Mouse (Mus musculus): Measurements from ENCODE around the gene Txnrd2. TPM values are rescaled to one million over a fixed set of nuclear protein-coding genes. Genes with fewer than 3 reads are reported as not detected.

Gene Txnrd2
- polyA plus RNA-seq, 1 experiment from 2014 or later = 26.1 TPM

DNA sequence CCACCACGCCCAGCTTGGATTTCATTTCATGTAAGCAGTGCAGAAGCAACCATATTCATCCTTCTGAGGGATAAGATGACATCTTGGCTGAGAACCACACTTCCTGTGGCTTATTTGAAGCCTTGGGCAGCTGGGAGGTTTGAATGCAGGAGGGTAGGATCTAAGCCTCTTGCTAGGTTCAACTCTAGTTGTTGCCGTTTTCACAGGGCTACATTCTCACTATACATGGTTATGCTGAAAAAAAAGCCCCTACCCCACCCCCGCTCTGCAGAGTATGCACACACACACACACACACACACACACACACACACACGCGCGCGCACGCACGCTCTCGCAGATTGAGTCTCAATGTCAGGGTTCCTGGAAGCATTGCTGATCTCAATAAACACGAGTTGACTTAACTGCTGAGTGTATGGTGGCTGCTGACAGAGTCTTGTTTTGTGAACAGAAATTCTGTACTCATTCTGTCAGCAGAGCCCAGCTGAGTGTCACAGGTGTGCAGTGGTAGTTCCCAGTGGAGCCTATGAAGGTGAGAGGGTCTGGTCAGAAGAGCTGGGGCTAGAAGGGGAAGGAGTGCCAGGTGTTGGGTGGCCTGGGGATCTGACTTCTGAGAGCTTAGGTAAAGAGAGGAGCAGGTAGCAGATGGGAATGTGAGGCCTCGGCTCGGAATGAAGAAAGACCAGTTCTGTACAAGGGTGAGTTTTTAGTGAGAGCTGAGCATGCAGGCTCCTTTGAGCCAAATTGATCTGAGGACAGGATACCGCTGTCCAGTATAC, 77.6 kb downstream of the Txnrd2 start:
- 78% methylated on average over 14 of the region's 14 CpGs for WGBS
- no peak overlapping the region for H3K27ac ChIP-seq
- no peaks in the 10 kb centered on the region for H3K9me3 ChIP-seq
- no peaks in the 10 kb centered on the region for H3K27me3 ChIP-seq (replicated peaks)
- ATAC-seq (ENCODE audit: insufficient read depth, low FRiP score, low read depth) = no peak
- H3K4me2 ChIP-seq = no peak overlapping the region
- H3K4me1 ChIP-seq = peaks cover 11% of the 10 kb centered on the region
- H3K4me3 ChIP-seq (replicated peaks) = no peak overlapping the region
- no peak overlapping the region for H3K9ac ChIP-seq
- H3K36me3 ChIP-seq = peaks cover 10% of the 10 kb centered on the region; the same call in 1 of the 2 replicates

DNA sequence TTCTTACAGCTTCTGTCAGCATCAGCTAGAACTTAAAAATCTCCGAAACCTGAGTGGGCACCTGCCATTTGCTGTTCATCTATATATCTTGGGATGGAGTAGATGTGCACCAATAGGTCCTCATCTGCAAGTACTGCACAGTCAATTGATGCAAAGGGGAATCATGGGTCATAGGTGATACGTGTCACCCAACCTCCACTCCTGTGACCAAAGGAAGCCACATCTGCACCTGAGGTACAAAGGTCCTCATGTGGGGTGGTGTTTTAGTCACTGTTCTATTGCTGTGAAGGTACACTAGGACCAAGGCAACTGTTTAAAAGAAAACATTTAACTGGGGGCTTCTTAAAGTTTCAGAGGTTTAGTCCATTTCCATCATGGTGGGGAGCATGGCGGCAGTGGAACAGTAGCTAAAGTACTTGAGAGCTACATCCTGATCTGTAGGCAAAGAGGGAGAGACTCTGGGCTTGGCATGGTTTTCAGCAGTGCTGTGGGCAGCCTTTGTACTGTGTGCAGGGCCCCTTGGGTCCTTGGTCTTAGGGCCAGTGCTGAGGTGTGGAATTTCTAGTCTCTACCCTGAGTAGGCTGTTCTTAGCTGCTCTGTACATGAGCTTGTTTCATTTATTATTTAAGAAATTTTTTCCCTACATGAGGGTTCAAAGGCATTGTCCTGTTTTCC, 80.5 kb downstream of the Txnrd2 start:
- Histone ChIP-seq H3K4me2 (no peak overlapping the region), H3K27me3 (replicated peaks) (no peaks in the 10 kb centered on the region), H3K36me3 (0 out of 2 replicates have a peak, but pooled peaks cover 2% of the 10 kb centered on the region), H3K9ac (no peak overlapping the region), H3K4me3 (replicated peaks) (no peak overlapping the region), H3K9me3 (no peaks in the 10 kb centered on the region), H3K4me1 (no peaks in the 10 kb centered on the region), H3K27ac (no peak overlapping the region)
- no peak for ATAC-seq (ENCODE audit: insufficient read depth, low FRiP score, low read depth)
- WGBS = 89% methylated on average over 3 of the region's 3 CpGs

DNA sequence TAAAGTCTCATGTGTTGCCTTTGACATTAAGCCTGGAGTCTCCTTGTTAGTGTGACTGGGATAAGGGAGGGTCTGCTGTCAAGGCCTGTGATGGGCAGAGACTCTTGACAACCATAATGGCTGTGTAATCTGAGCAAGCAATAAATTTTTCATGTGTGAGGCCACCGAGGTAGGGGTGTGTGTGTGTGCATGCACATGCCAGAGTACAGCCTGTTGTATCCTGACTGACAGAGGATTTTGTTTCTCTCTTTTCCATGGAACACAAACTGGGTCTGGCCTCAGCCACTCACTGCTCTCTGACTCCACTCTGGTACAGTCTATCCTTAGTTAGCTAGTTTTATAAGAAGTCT, 81.0 kb downstream of the Txnrd2 start:
- Histone ChIP-seq H3K4me3 (replicated peaks) (no peak overlapping the region), H3K36me3 (no peaks in the 10 kb centered on the region), H3K9ac (no peak overlapping the region), H3K27me3 (replicated peaks) (no peaks in the 10 kb centered on the region), H3K4me1 (no peaks in the 10 kb centered on the region), H3K9me3 (no peaks in the 10 kb centered on the region), H3K27ac (no peak overlapping the region), H3K4me2 (no peak overlapping the region)
- no peak for ATAC-seq (ENCODE audit: insufficient read depth, low FRiP score, low read depth)
- 32% methylated on average over 1 of the region's 1 CpGs for WGBS

DNA sequence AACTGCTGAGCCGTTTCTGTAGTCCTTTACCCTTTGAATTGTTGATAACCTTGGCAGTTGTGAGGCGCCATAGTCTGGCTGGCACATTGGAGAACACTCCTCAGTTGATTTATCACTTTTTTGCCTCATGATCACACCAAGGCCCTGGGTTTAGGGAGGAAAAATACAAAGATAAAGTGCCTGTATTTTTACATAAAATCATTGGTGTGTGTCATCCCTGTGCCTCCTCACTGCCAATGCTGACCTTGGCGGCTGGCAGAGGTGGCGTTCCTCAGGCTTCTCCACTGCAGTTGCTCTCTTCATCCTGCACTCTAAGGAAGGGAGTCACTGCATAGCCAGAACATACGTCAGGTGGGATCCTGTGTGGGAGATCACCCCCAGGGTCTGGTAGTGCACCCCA, 85.6 kb downstream of the Txnrd2 start:
- no peak overlapping the region for H3K9ac ChIP-seq
- 80% methylated on average over 5 of the region's 5 CpGs for WGBS
- H3K4me1 ChIP-seq = no peaks in the 10 kb centered on the region
- H3K4me2 ChIP-seq = no peak overlapping the region
- ATAC-seq (ENCODE audit: insufficient read depth, low FRiP score, low read depth) = no peak
- no peaks in the 10 kb centered on the region for H3K36me3 ChIP-seq
- no peak overlapping the region for H3K4me3 ChIP-seq (replicated peaks)
- H3K27ac ChIP-seq = no peak overlapping the region
- H3K9me3 ChIP-seq = no peaks in the 10 kb centered on the region
- no peaks in the 10 kb centered on the region for H3K27me3 ChIP-seq (replicated peaks)

DNA sequence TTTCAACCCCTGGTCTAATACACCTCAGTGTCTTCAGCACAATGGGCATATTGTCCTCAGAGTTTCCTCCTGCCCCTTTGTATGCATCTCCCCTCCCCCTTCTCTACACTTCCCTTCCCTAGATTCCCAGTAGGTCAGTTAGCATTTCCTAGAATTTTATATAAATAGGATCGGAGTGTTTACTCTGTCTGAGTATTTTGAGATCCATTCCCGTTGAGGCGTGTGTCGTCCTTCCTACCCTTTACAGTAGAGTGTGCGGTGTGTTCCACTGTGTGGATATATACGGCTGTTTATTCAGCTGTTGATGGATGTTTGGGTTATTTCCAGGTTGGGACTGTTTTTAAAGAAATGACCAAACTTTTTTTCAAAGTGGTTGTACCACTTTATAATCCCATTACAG, 87.3 kb downstream of the Txnrd2 start:
- no peak overlapping the region for H3K27ac ChIP-seq
- no peak for ATAC-seq (ENCODE audit: insufficient read depth, low FRiP score, low read depth)
- H3K9me3 ChIP-seq = no peaks in the 10 kb centered on the region
- no peak overlapping the region for H3K9ac ChIP-seq
- no peak overlapping the region for H3K4me3 ChIP-seq (replicated peaks)
- H3K36me3 ChIP-seq = no peaks in the 10 kb centered on the region
- 31% methylated on average over 6 of the region's 6 CpGs for WGBS
- H3K4me1 ChIP-seq = no peaks in the 10 kb centered on the region
- no peak overlapping the region for H3K4me2 ChIP-seq
- no peaks in the 10 kb centered on the region for H3K27me3 ChIP-seq (replicated peaks)

DNA sequence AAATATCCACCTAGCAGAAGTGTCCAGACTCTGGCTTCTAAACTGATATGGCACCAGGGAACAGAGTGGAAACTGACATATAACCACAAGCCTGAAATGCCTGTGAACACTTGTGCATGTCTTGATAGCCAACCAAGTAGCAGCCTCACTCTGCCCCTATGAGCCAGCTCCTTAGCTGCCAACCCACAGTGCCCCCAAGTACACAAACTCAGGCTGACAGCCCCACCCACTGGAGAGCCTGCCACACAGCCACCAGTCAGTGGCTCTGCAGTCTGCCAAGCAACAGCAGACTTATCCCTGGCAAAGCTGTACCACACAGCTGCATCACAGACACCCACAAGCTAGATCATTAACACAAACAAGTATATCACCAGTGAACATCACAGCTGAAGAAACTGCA, 91.9 kb downstream of the Txnrd2 start:
- H3K4me3 ChIP-seq (replicated peaks) = no peak overlapping the region
- no peak overlapping the region for H3K4me2 ChIP-seq
- no peak for ATAC-seq (ENCODE audit: insufficient read depth, low FRiP score, low read depth)

DNA sequence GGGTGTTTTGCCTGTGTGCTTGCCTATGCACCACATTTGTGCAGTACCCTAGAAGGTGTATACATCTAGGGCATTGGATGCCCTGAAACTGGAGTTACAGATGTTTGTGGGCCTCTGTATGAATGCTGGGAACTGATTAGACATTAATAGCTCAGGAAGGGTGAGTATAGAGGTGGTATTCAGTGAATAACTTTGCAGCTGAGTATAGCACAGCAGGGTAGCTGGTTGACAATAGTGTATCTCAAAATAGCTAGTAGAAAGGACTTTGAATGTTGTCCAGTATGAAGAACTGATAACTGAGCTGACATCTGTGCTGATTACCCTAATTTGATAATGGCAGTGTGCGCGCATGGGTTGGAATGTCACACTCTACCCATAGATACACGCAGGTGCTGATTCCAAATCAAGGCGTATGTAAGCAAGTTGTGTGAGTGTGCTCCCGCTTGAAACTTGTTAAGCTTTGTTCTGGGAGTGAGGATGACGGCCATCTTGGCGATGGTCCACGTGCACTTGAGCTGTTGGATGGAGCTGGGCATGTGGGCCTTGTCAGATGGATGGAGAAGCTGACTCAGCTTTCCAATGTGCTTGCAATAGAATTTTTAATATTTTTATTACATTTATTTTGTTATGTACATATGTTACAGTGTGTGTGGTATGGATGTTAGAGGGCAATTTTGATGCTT, 97.5 kb downstream of the Txnrd2 start:
- no peaks in the 10 kb centered on the region for H3K36me3 ChIP-seq
- ATAC-seq (ENCODE audit: insufficient read depth, low FRiP score, low read depth) = no peak
- no peak overlapping the region for H3K9ac ChIP-seq
- no peaks in the 10 kb centered on the region for H3K4me1 ChIP-seq
- H3K9me3 ChIP-seq = no peaks in the 10 kb centered on the region
- H3K4me3 ChIP-seq (replicated peaks) = no peak overlapping the region
- 85% methylated on average over 8 of the region's 8 CpGs for WGBS
- H3K27ac ChIP-seq = no peak overlapping the region
- H3K27me3 ChIP-seq (replicated peaks) = no peaks in the 10 kb centered on the region
- H3K4me2 ChIP-seq = no peak overlapping the region

More for the DNA sequence above, 91.9 kb downstream of the Txnrd2 start:
- Histone ChIP-seq H3K36me3 (no peaks in the 10 kb centered on the region), H3K4me1 (no peaks in the 10 kb centered on the region), H3K9me3 (no peaks in the 10 kb centered on the region), H3K9ac (no peak overlapping the region), H3K27ac (no peak overlapping the region), H3K27me3 (replicated peaks) (no peaks in the 10 kb centered on the region)

DNA sequence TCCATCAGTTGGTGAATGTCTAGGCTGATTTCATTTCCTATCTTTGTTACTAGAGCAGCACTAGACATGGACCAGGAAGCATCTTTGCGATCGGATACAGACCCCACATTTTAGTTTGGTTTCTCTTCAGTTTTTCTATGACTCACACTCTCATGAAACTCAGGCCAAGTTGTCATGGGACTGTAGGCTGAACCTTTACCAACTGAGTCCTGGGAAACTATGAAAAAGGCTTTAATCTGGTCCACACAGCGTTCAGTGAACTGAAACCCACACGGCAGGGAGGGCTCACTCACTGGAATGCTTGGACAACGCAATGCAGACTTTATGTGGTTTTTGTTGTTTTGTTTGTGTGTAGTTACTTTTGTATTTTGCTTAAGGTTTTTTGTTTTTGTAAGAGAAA, 102.5 kb downstream of the Txnrd2 start:
- 89% methylated on average over 5 of the region's 5 CpGs for WGBS
- Histone ChIP-seq H3K27ac (no peak overlapping the region), H3K36me3 (no peaks in the 10 kb centered on the region), H3K27me3 (replicated peaks) (no peaks in the 10 kb centered on the region), H3K4me1 (no peaks in the 10 kb centered on the region), H3K9ac (no peak overlapping the region), H3K4me2 (no peak overlapping the region), H3K9me3 (no peaks in the 10 kb centered on the region), H3K4me3 (replicated peaks) (no peak overlapping the region)
- ATAC-seq (ENCODE audit: insufficient read depth, low FRiP score, low read depth) = no peak

Other genes starting within 250 kb of the Txnrd2 start
- gene Ccdc188, start 208.5 kb upstream of the Txnrd2 start, polyA plus RNA-seq (2015; fragmentation: Nextera tagmentation; extraction: Ambion mirVana) = not detected in 2 replicates
- gene Zdhhc8, start 191.2 kb upstream of the Txnrd2 start, polyA plus RNA-seq (2015; fragmentation: Nextera tagmentation; extraction: Ambion mirVana) = 15.2 and 15.7 TPM in 2 replicates
- gene Trmt2a, start 177.7 kb upstream of the Txnrd2 start, polyA plus RNA-seq (2015; fragmentation: Nextera tagmentation; extraction: Ambion mirVana) = 93.7 and 111 TPM in 2 replicates
- 536 and 556 TPM in 2 replicates for gene Ranbp1, start 177.7 kb upstream of the Txnrd2 start, polyA plus RNA-seq (2015; fragmentation: Nextera tagmentation; extraction: Ambion mirVana)
- gene Gm49776, start 168.1 kb upstream of the Txnrd2 start, polyA plus RNA-seq (2015; fragmentation: Nextera tagmentation; extraction: Ambion mirVana) = 1.1 TPM in 2 replicates
- gene Dgcr8, start 137.1 kb upstream of the Txnrd2 start, polyA plus RNA-seq (2015; fragmentation: Nextera tagmentation; extraction: Ambion mirVana) = 25.9 and 28.2 TPM in 2 replicates
- 29.0 and 34.9 TPM in 2 replicates for gene Tango2, start 78.3 kb upstream of the Txnrd2 start, polyA plus RNA-seq (2015; fragmentation: Nextera tagmentation; extraction: Ambion mirVana)
- gene Arvcf, start 78.2 kb upstream of the Txnrd2 start, polyA plus RNA-seq (2015; fragmentation: Nextera tagmentation; extraction: Ambion mirVana) = 25.3 and 28.7 TPM in 2 replicates
- gene Comt, start 468 bp downstream of the Txnrd2 start, polyA plus RNA-seq (2015; fragmentation: Nextera tagmentation; extraction: Ambion mirVana) = 95.5 and 101 TPM in 2 replicates
- 13.1 and 14.1 TPM in 2 replicates for gene Gnb1l, start 72.3 kb downstream of the Txnrd2 start, polyA plus RNA-seq (2015; fragmentation: Nextera tagmentation; extraction: Ambion mirVana)
- gene Rtl10, start 72.5 kb downstream of the Txnrd2 start, polyA plus RNA-seq (2015; fragmentation: Nextera tagmentation; extraction: Ambion mirVana) = 2.7 and 3.2 TPM in 2 replicates
- 0.85 and 1.1 TPM in 2 replicates for gene Tbx1, start 164.3 kb downstream of the Txnrd2 start, polyA plus RNA-seq (2015; fragmentation: Nextera tagmentation; extraction: Ambion mirVana)
- gene Gp1bb, start 196.0 kb downstream of the Txnrd2 start, polyA plus RNA-seq (2015; fragmentation: Nextera tagmentation; extraction: Ambion mirVana) = 1.3 and 1.6 TPM in 2 replicates
- gene Gm49601, start 200.0 kb downstream of the Txnrd2 start, polyA plus RNA-seq (2015; fragmentation: Nextera tagmentation; extraction: Ambion mirVana) = 2.6 and 3.4 TPM in 2 replicates
- 21.7 and 22.9 TPM in 2 replicates for gene Sept5, start 203.6 kb downstream of the Txnrd2 start, polyA plus RNA-seq (2015; fragmentation: Nextera tagmentation; extraction: Ambion mirVana)

All from stomach, embryonic 15.5 days (tissue).